Comparison of ENCODE assay signal across 8 mouse cellular contexts in genomic region chr1:89644120-89644519, GRCm38 (mm10).
A peak's percentile ranks its signal among the peaks of the same experiment; 100 is the strongest.
DNase-seq lines count a peak whose midpoint lies in the region; ATAC-seq and TF ChIP-seq lines count a peak whose summit lies in the region.

No protein-coding gene starts in this region.

- WGBS in kidney, embryonic 15.5 days, result 57% methylated on average over 11 of the region's 11 CpGs
- WGBS in macrophage (ENCODE audit: missing documents), result 6% methylated on average over 11 of the region's 11 CpGs
- 88% methylated on average over 11 of the region's 11 CpGs for WGBS in midbrain, embryonic 14.5 days
- 87% methylated on average over 11 of the region's 11 CpGs for WGBS in midbrain, embryonic 16.5 days
- 86% methylated on average over 11 of the region's 11 CpGs for whole genome bisulfite sequencing in midbrain, postnatal 0 days

- ATAC-seq in kidney, embryonic 15.5 days (replicated peaks; ENCODE audit: low FRiP score), result no peak
- no peak for ATAC-seq in midbrain, embryonic 14.5 days (ENCODE audit: low FRiP score, low TSS enrichment)
- no peak for ATAC-seq in midbrain, embryonic 16.5 days
- ATAC-seq in midbrain, postnatal 0 days (ENCODE audit: low FRiP score), result no peak

- 0 out of 2 replicates have a peak, but pooled peaks cover 4% of the 10 kb centered on the region for H3K27me3 ChIP-seq in kidney, embryonic 15.5 days
- no peaks in the 10 kb centered on the region for H3K27me3 ChIP-seq in midbrain, embryonic 14.5 days (ENCODE audit: control insufficient read depth, insufficient read depth, low read length)
- no peaks in the 10 kb centered on the region for H3K27me3 ChIP-seq in midbrain, embryonic 16.5 days (ENCODE audit: control insufficient read depth, insufficient read depth, low read depth, low read length)
- no peaks in the 10 kb centered on the region for H3K27me3 ChIP-seq in midbrain, postnatal 0 days (ENCODE audit: insufficient read depth, low read length)

- no peaks in the 10 kb centered on the region for H3K79me2 ChIP-seq in macrophage (ENCODE audit: inconsistent target)

- H3K4me2 ChIP-seq in kidney, embryonic 15.5 days, result peak overlapping the region; percentile 22; the same call in 1 of the 2 replicates
- H3K4me2 ChIP-seq in midbrain, embryonic 14.5 days (ENCODE audit: low read length), result no peak overlapping the region
- H3K4me2 ChIP-seq in midbrain, embryonic 16.5 days (ENCODE audit: low read length), result no peak overlapping the region
- H3K4me2 ChIP-seq in midbrain, postnatal 0 days (ENCODE audit: low read depth, low read length, poor library complexity, severe bottlenecking), result no peak overlapping the region

- TF ChIP-seq CTCF in midbrain, postnatal 0 days (IDR thresholded peaks at IDR 0.05), result no peak

- no peak overlapping the region; the same call in 1 of the 2 replicates for H3K27ac ChIP-seq in kidney, embryonic 15.5 days
- H3K27ac ChIP-seq in macrophage, result peak overlapping the region; percentile 71
- no peak overlapping the region for H3K27ac ChIP-seq in midbrain, embryonic 14.5 days (replicated peaks; ENCODE audit: low read depth, low read length)
- H3K27ac ChIP-seq in midbrain, embryonic 16.5 days (ENCODE audit: low read length), result no peak overlapping the region
- H3K27ac ChIP-seq in midbrain, postnatal 0 days (ENCODE audit: low read depth, low read length), result no peak overlapping the region

- H3K4me1 ChIP-seq in kidney, embryonic 15.5 days, result peaks cover 22% of the 10 kb centered on the region
- H3K4me1 ChIP-seq in midbrain, embryonic 14.5 days (ENCODE audit: control insufficient read depth, insufficient read depth, low read length), result no peaks in the 10 kb centered on the region
- H3K4me1 ChIP-seq in midbrain, embryonic 16.5 days (ENCODE audit: control insufficient read depth, insufficient read depth, low read length), result no peaks in the 10 kb centered on the region; the same call in 1 of the 2 replicates
- 0 out of 2 replicates have a peak, but pooled peaks cover 3% of the 10 kb centered on the region for H3K4me1 ChIP-seq in midbrain, postnatal 0 days (ENCODE audit: insufficient read depth, low read length)

- H3K9me3 ChIP-seq in kidney, embryonic 15.5 days (replicated peaks), result no peaks in the 10 kb centered on the region
- no peaks in the 10 kb centered on the region for H3K9me3 ChIP-seq in midbrain, embryonic 14.5 days (ENCODE audit: control insufficient read depth, low read length)
- H3K9me3 ChIP-seq in midbrain, embryonic 16.5 days (replicated peaks; ENCODE audit: control insufficient read depth, low read length, poor library complexity, severe bottlenecking), result no peaks in the 10 kb centered on the region
- H3K9me3 ChIP-seq in midbrain, postnatal 0 days (ENCODE audit: low read length), result no peaks in the 10 kb centered on the region

- H3K4me3 ChIP-seq in kidney, embryonic 15.5 days (replicated peaks), result no peak overlapping the region
- peak overlapping the region; percentile 34 for H3K4me3 ChIP-seq in macrophage (ENCODE audit: inconsistent target)
- no peak overlapping the region for H3K4me3 ChIP-seq in midbrain, embryonic 14.5 days (replicated peaks; ENCODE audit: low read depth, low read length)
- H3K4me3 ChIP-seq in midbrain, embryonic 16.5 days (ENCODE audit: low read depth, low read length), result no peak overlapping the region
- H3K4me3 ChIP-seq in midbrain, postnatal 0 days (ENCODE audit: low read depth, low read length), result no peak overlapping the region

- H3K9ac ChIP-seq in kidney, embryonic 15.5 days, result no peak overlapping the region
- H3K9ac ChIP-seq in midbrain, embryonic 14.5 days (replicated peaks; ENCODE audit: low read length), result no peak overlapping the region
- no peak overlapping the region for H3K9ac ChIP-seq in midbrain, embryonic 16.5 days (ENCODE audit: low read depth, low read length)
- H3K9ac ChIP-seq in midbrain, postnatal 0 days (replicated peaks; ENCODE audit: low read length, poor library complexity, severe bottlenecking), result no peak overlapping the region

- no peaks in the 10 kb centered on the region; the same call in 1 of the 2 replicates for H3K36me3 ChIP-seq in kidney, embryonic 15.5 days
- no peaks in the 10 kb centered on the region for H3K36me3 ChIP-seq in macrophage (ENCODE audit: inconsistent target)
- 0 out of 2 replicates have a peak, but pooled peaks cover 6% of the 10 kb centered on the region for H3K36me3 ChIP-seq in midbrain, embryonic 14.5 days (ENCODE audit: control insufficient read depth, insufficient read depth, low read length)
- no peaks in the 10 kb centered on the region for H3K36me3 ChIP-seq in midbrain, embryonic 16.5 days (ENCODE audit: control insufficient read depth, insufficient read depth, low read length)
- peaks cover 13% of the 10 kb centered on the region; the same call in 1 of the 2 replicates for H3K36me3 ChIP-seq in midbrain, postnatal 0 days (ENCODE audit: insufficient read depth, low read length)

- peak; percentile 45 for DNase-seq in layer of hippocampus, adult 11-12 months (ENCODE audit: low spot score)
- no peak for DNase-seq in layer of hippocampus, adult 18-20 months (ENCODE audit: low spot score in 2 of 2)
- DNase-seq in heart, adult 11 months, result peak; percentile 99
- no peak for DNase-seq in midbrain, embryonic 14.5 days
- no peak for DNase-seq in midbrain, postnatal 0 days (ENCODE audit: low spot score)

Comparison
In these comparisons a context has a peak if more than half of its experiments do, and no peak if none do; other contexts are left out.
1. DNase-seq: peak in layer of hippocampus, adult 11-12 months (single experiment) and heart, adult 11 months (single experiment); none in layer of hippocampus, adult 18-20 months (0 of 2), midbrain, embryonic 14.5 days (single experiment) and midbrain, postnatal 0 days (single experiment).